Mouse (Mus musculus) cortical plate, adult 2 months (tissue): ENCODE data around the gene Slc25a23. TPM values are rescaled to one million over a fixed set of nuclear protein-coding genes. Genes with fewer than 3 reads are reported as not detected.

Source experiments
- H3K27ac ChIP-seq: fragments of 200-500 bp; 2 replicates; pipeline ENCODE4 v1.5.1; 2012; ENCODE audit warnings: low read length, control low read depth, inconsistent platforms; ENCODE audit not compliant: insufficient read depth
- H3K4me1 ChIP-seq: fragments of 200-500 bp; 2 replicates; pipeline ENCODE4 v1.6.1; 2011; ENCODE audit warnings: low read length; ENCODE audit not compliant: control insufficient read depth, insufficient read depth
- H3K4me3 ChIP-seq: fragments of 200-500 bp; 2 replicates; pipeline ENCODE4 v1.5.1; 2011; ENCODE audit warnings: mild to moderate bottlenecking, low read length, control low read depth; ENCODE audit not compliant: insufficient read depth
- CTCF ChIP-seq: fragments of 200-500 bp; IDR thresholded peaks from 2 replicates; pipeline ENCODE4 v1.5.1; 2011; ENCODE audit warnings: mild to moderate bottlenecking, control low read depth, low read length; ENCODE audit not compliant: insufficient read depth; ENCODE audit errors: extremely low read depth
- POLR2A ChIP-seq: fragments of 200-500 bp; IDR thresholded peaks from 2 replicates; pipeline ENCODE4 v1.6.1; 2011; ENCODE audit warnings: mild to moderate bottlenecking, low read length, control low read depth; ENCODE audit not compliant: insufficient read depth; ENCODE audit errors: extremely low read depth
- polyA plus RNA-seq: library from polyadenylated mRNA; depleted of rRNA; stranded (reverse); fragments of >200 nt; gene quantifications from 2 replicates; pipeline ENCODE4 v1.2.3, GENCODE M21; 2012

Gene Slc25a23
- polyA plus RNA-seq, 1 experiment: 330 TPM

- H3K4me1 ChIP-seq: no peaks in the 10 kb centered on the region
- TF ChIP-seq CTCF: no peak
- no peak for TF ChIP-seq POLR2A
Observed at GRCm38 (mm10) chr17:57076916-57077315, 17.3 kb upstream of the Slc25a23 start.

GRCm38 (mm10) chr17:57070699-57071098 is 11.0 kb upstream of the Slc25a23 start:
- no peaks in the 10 kb centered on the region for H3K4me1 ChIP-seq
- no peak for TF ChIP-seq POLR2A
- TF ChIP-seq CTCF: no peak
- H3K4me3 ChIP-seq: no peak overlapping the region
- H3K27ac ChIP-seq: no peak overlapping the region

More at GRCm38 (mm10) chr17:57076916-57077315, 17.3 kb upstream of the Slc25a23 start:
- Histone ChIP-seq H3K27ac (no peak overlapping the region), H3K4me3 (no peak overlapping the region)

GRCm38 (mm10) chr17:57070272-57070671 is 10.6 kb upstream of the Slc25a23 start:
- Histone ChIP-seq H3K4me3 (no peak overlapping the region), H3K4me1 (no peaks in the 10 kb centered on the region), H3K27ac (no peak overlapping the region)
- no peak for TF ChIP-seq CTCF
- TF ChIP-seq POLR2A: no peak

- Histone ChIP-seq H3K4me1 (no peaks in the 10 kb centered on the region), H3K27ac (no peak overlapping the region), H3K4me3 (no peak overlapping the region)
- TF ChIP-seq CTCF (no peak), POLR2A (no peak)
Observed at GRCm38 (mm10) chr17:57066908-57067307, 7.2 kb upstream of the Slc25a23 start.

- Histone ChIP-seq H3K4me3 (no peak overlapping the region), H3K27ac (no peak overlapping the region), H3K4me1 (peaks cover 4% of the 10 kb centered on the region; the same call in 1 of the 2 replicates)
- TF ChIP-seq POLR2A (no peak), CTCF (no peak)
Observed at GRCm38 (mm10) chr17:57063031-57063430, 3.4 kb upstream of the Slc25a23 start.

GRCm38 (mm10) chr17:57062548-57062947 is 2.9 kb upstream of the Slc25a23 start:
- no peak overlapping the region for H3K27ac ChIP-seq
- TF ChIP-seq POLR2A (no peak), CTCF (no peak)
- peaks cover 4% of the 10 kb centered on the region; the same call in 1 of the 2 replicates for H3K4me1 ChIP-seq
- H3K4me3 ChIP-seq: no peak overlapping the region

- Histone ChIP-seq H3K4me1 (peaks cover 4% of the 10 kb centered on the region; the same call in 1 of the 2 replicates), H3K27ac (no peak overlapping the region), H3K4me3 (no peak overlapping the region)
- TF ChIP-seq CTCF (no peak), POLR2A (no peak)
Observed at GRCm38 (mm10) chr17:57062011-57062521, 2.4 kb upstream of the Slc25a23 start.

GRCm38 (mm10) chr17:57061069-57061468 is 1.4 kb upstream of the Slc25a23 start:
- Histone ChIP-seq H3K27ac (no peak overlapping the region), H3K4me3 (no peak overlapping the region; the same call in 1 of the 2 replicates), H3K4me1 (peaks cover 4% of the 10 kb centered on the region; the same call in 1 of the 2 replicates)
- TF ChIP-seq POLR2A (no peak), CTCF (no peak)

- Histone ChIP-seq H3K4me1 (peaks cover 4% of the 10 kb centered on the region; the same call in 1 of the 2 replicates), H3K4me3 (peak overlapping the region; percentile 98), H3K27ac (peak overlapping the region; percentile 76; the same call in 1 of the 2 replicates)
- TF ChIP-seq CTCF (peak; percentile 53), POLR2A (peak; percentile 46; the same call in 1 of the 2 replicates)
Observed at GRCm38 (mm10) chr17:57060231-57060801, 653 bp upstream of the Slc25a23 start.

GRCm38 (mm10) chr17:57058891-57059485 is 675 bp downstream of the Slc25a23 start, which contains the start of gene Crb3:
Gene Crb3 (plus strand): TSS chr17:57059105.
- TF ChIP-seq POLR2A: no peak
- no peak for TF ChIP-seq CTCF
- peak within 1 kb of the TSS; percentile 98 for H3K4me3 ChIP-seq
- peaks cover 4% of the 10 kb centered on the region; the same call in 1 of the 2 replicates for H3K4me1 ChIP-seq
- H3K27ac ChIP-seq: peak within 1 kb of the TSS; percentile 96
